Mouse (Mus musculus): ENCODE results near the gene Cend1. TPM values are rescaled to one million over a fixed set of nuclear protein-coding genes. Genes with fewer than 3 reads are reported as not detected.

The Cend1 gene
- not detected in 2 replicates for polyA plus RNA-seq (2012; ENCODE audit: low replicate concordance)

GRCm38 (mm10) chr7:141429310-141429709, at the start of gene Cend1:
TSS of gene Cend1 (minus strand) at chr7:141429491.

GRCm38 (mm10) chr7:141475011-141475804, 45.9 kb upstream of the Cend1 start, which contains the start of the genes Polr2l and Tspan4:
TSS of gene Polr2l (minus strand) at chr7:141475132.
TSS of gene Tspan4 (plus strand) at chr7:141475240.

GRCm38 (mm10) chr7:141467230-141468030, 38.1 kb upstream of the Cend1 start, which contains the start of gene Cd151:
TSS of gene Cd151 (plus strand) at chr7:141467392.

GRCm38 (mm10) chr7:141460391-141461113, 31.3 kb upstream of the Cend1 start, which contains the start of gene Cracr2b:
TSS of gene Cracr2b (plus strand) at chr7:141461094.

GRCm38 (mm10) chr7:141454967-141455551, 25.8 kb upstream of the Cend1 start, which contains the start of gene Pnpla2:
TSS of gene Pnpla2 (plus strand) at chr7:141455198.

GRCm38 (mm10) chr7:141447110-141447991, 18.1 kb upstream of the Cend1 start, which contains the start of gene Rplp2:
TSS of gene Rplp2 (plus strand) at chr7:141447370.

GRCm38 (mm10) chr7:141443828-141444237, 14.5 kb upstream of the Cend1 start, which contains the start of gene Pidd1:
TSS of gene Pidd1 (minus strand) at chr7:141444025.

GRCm38 (mm10) chr7:141437178-141438120, 8.2 kb upstream of the Cend1 start, which contains the start of gene Slc25a22:
TSS of gene Slc25a22 (minus strand) at chr7:141437892.

GRCm38 (mm10) chr7:141413809-141414584, 15.3 kb downstream of the Cend1 start, which contains the start of gene Gatd1:
TSS of gene Gatd1 (minus strand) at chr7:141414136.

GRCm38 (mm10) chr7:141391625-141392551, 37.4 kb downstream of the Cend1 start, which contains the start of gene Taldo1:
TSS of gene Taldo1 (plus strand) at chr7:141392199.

Other genes starting within 250 kb of the Cend1 start
- 58.5 and 63.6 TPM in 2 replicates for gene Hras, start 235.5 kb downstream of the Cend1 start, polyA plus RNA-seq (2012; ENCODE audit: low replicate concordance)
- 9.6 and 9.7 TPM in 2 replicates for gene Lrrc56, start 235.3 kb downstream of the Cend1 start, polyA plus RNA-seq (2012; ENCODE audit: low replicate concordance)
- 0.97 and 1.5 TPM in 2 replicates for gene Lmntd2, start 215.4 kb downstream of the Cend1 start, polyA plus RNA-seq (2012; ENCODE audit: low replicate concordance)
- gene Rassf7, start 213.6 kb downstream of the Cend1 start, polyA plus RNA-seq (2012; ENCODE audit: low replicate concordance) = 8.4 and 16.5 TPM in 2 replicates
- gene Phrf1, start 200.7 kb downstream of the Cend1 start, polyA plus RNA-seq (2012; ENCODE audit: low replicate concordance) = 105 and 162 TPM in 2 replicates
- 194 and 421 TPM in 2 replicates for gene Irf7, start 163.0 kb downstream of the Cend1 start, polyA plus RNA-seq (2012; ENCODE audit: low replicate concordance)
- gene Cdhr5, start 152.7 kb downstream of the Cend1 start, polyA plus RNA-seq (2012; ENCODE audit: low replicate concordance) = 0.24 TPM in 1 of 2 replicates, not detected in the other
- not detected in 2 replicates for gene Sct, start 150.4 kb downstream of the Cend1 start, polyA plus RNA-seq (2012; ENCODE audit: low replicate concordance)
- 0.06 TPM in 1 of 2 replicates, not detected in the other for gene Drd4, start 137.5 kb downstream of the Cend1 start, polyA plus RNA-seq (2012; ENCODE audit: low replicate concordance)
- 29.1 and 106 TPM in 2 replicates for gene Deaf1, start 101.8 kb downstream of the Cend1 start, polyA plus RNA-seq (2012; ENCODE audit: low replicate concordance)
- gene Tmem80, start 101.8 kb downstream of the Cend1 start, polyA plus RNA-seq (2012; ENCODE audit: low replicate concordance) = 17.9 and 21.6 TPM in 2 replicates
- 0.36 TPM in 1 of 2 replicates, not detected in the other for gene Eps8l2, start 90.6 kb downstream of the Cend1 start, polyA plus RNA-seq (2012; ENCODE audit: low replicate concordance)
- 29.0 and 438 TPM in 2 replicates for gene Taldo1, start 37.3 kb downstream of the Cend1 start, polyA plus RNA-seq (2012; ENCODE audit: low replicate concordance)
- gene Gatd1, start 15.4 kb downstream of the Cend1 start, polyA plus RNA-seq (2012; ENCODE audit: low replicate concordance) = 2.8 and 7.8 TPM in 2 replicates
- 134 and 136 TPM in 2 replicates for gene Slc25a22, start 8.4 kb upstream of the Cend1 start, polyA plus RNA-seq (2012; ENCODE audit: low replicate concordance)
- 42.8 and 151 TPM in 2 replicates for gene Pidd1, start 14.5 kb upstream of the Cend1 start, polyA plus RNA-seq (2012; ENCODE audit: low replicate concordance)
- gene Rplp2, start 17.9 kb upstream of the Cend1 start, polyA plus RNA-seq (2012; ENCODE audit: low replicate concordance) = 3,626 and 4,022 TPM in 2 replicates
- 71.6 and 106 TPM in 2 replicates for gene Pnpla2, start 25.7 kb upstream of the Cend1 start, polyA plus RNA-seq (2012; ENCODE audit: low replicate concordance)
- 3.5 and 4.4 TPM in 2 replicates for gene Cracr2b, start 31.6 kb upstream of the Cend1 start, polyA plus RNA-seq (2012; ENCODE audit: low replicate concordance)
- gene Cd151, start 37.9 kb upstream of the Cend1 start, polyA plus RNA-seq (2012; ENCODE audit: low replicate concordance) = 5.2 and 25.9 TPM in 2 replicates
- 27.0 and 49.9 TPM in 2 replicates for gene Polr2l, start 45.6 kb upstream of the Cend1 start, polyA plus RNA-seq (2012; ENCODE audit: low replicate concordance)
- gene Tspan4, start 45.7 kb upstream of the Cend1 start, polyA plus RNA-seq (2012; ENCODE audit: low replicate concordance) = 12.0 and 26.3 TPM in 2 replicates
- 27.1 and 31.5 TPM in 2 replicates for gene Chid1, start 110.4 kb upstream of the Cend1 start, polyA plus RNA-seq (2012; ENCODE audit: low replicate concordance)
- 36.3 and 76.7 TPM in 2 replicates for gene Ap2a2, start 132.7 kb upstream of the Cend1 start, polyA plus RNA-seq (2012; ENCODE audit: low replicate concordance)
- gene Muc6, start 225.8 kb upstream of the Cend1 start, polyA plus RNA-seq (2012; ENCODE audit: low replicate concordance) = 0.29 and 2.5 TPM in 2 replicates

All from leukemia stem cell, adult 10-12 weeks (primary cell).